Mouse (Mus musculus) layer of hippocampus, postnatal 14 days (tissue): ENCODE results near the gene Sec61a2. TPM values are rescaled to one million over a fixed set of nuclear protein-coding genes. Genes with fewer than 3 reads are reported as not detected.

Experiments used
- DNase-seq, 2 experiments: peaks; one replicate each; pipeline ENCODE4 v3.0.0; 2021 to 2022; ENCODE audit warnings: low spot score in 2 of 2, mixed read lengths in 1 of 2
- total RNA-seq, 2 experiments: library from RNA; stranded (reverse); gene quantifications; 2 replicates each; pipeline ENCODE4 v1.2.3; 2021

The Sec61a2 gene
- total RNA-seq, 2 experiments from 2014 or later, result 102 to 114 TPM

DNA sequence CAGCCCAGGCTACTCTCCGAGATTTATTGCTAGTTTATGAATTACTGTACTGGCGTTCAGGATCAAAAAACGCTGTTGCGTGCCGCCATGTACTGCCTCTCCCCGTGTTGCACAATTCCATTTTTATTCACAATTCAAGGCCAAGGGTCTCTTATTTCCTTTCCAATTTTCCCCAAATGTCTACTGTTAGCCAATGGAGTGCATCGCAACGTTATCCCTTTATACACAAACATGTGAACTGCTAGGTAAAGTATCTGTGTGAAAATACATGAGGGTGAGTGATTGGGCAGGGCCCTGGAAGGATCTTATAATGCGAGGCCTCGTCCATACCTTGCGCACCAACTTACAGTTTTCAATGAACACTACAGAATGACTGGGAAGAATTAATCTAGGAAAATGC lies 936 bp downstream of the Sec61a2 start:
- DNase-seq, result no peak

DNA sequence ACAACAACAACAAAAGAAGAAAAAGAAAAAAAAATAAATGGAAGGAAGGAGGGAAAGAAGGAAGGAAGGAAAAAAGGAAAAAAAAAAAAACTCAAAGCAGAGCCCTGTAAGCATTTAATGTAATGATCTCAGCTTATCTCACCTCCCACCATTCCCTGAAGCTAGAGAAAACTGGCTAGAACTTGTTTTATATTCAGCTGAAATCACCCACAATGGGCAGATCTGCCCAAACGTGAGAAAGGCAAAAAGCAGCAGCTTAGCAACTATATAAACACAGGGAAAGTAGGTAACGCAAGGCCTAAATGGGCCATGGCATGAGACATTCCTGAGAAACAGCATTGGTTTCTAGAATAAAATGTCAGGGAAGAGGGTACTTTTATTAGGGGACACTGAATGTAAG lies 5.8 kb downstream of the Sec61a2 start:
- no peak for DNase-seq

DNA sequence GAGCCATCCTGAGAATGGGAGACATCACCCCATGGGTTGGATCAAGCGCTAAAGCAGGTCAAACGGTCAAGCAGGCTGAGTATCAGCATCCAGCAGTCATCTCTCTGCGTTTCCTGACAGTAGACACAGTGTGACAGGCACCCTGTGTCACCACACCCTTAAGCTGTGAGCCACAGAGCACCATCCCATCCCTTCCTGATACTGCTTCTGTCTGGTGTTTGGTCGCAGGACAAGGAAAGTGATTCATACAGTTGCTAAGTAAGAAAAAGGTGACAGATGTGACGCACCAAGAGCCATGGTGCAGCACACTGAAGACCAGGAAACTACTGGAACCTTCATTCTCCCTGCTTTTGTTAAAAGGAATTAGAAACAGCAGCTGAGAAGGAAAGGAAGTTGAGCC lies 6.4 kb downstream of the Sec61a2 start:
- no peak for DNase-seq

DNA sequence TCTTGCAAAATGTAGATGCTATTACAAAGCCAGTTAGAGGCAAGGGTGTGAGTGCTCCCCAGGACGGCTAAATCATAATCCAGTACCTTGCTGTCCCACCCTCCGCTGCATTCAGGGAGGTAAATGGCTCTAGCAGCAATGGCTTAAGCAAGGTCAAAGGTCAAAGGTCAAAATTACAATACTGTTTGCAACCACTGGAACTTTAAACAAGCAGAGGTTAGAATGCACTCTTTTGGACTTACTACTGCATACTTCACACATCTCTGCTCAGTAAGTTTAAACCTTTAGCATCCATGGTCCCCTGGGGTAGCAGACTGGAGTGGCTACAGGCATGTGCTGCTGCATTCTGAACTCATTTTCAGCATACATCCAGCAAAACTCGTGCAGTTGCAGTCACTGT lies 17.8 kb downstream of the Sec61a2 start:
- no peak for DNase-seq

DNA sequence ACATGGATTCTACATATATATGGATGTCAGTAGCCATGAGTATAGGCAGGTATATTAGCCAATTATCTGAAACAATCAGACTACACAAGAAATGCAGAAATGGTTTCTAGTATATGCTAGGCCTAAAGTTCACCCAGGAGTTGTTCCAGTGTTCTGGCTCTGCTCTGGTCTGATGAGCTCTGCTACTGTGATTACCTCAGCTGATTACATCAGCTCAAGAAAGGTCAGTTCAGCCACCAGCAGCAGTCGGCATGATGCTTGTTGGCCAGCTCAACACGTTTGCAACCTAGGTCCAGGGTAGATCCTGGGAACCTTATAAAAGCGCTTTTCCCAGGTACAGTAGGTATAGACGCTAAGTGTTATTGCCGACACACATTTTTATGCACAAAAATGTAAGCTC lies 25.5 kb downstream of the Sec61a2 start:
- DNase-seq, result no peak

DNA sequence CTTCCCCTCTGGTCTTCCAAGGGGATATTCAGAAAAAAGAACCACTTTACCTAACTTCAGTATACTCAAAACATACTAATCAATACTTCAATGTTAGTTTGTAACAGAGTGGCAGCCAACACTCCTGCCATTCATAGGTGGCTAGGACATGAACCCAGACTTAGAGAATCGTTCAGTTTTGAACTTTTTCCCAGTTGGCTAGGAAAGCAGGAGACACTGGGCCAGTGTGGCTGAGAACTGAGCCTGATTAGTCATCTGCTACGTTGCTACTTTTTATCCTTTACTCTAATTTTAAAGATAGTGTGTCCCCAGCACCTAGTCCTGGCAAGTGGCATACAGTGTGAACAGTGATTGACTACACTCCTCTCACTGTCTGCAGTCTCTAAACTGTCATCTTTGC lies 27.6 kb downstream of the Sec61a2 start:
- DNase-seq, result no peak

DNA sequence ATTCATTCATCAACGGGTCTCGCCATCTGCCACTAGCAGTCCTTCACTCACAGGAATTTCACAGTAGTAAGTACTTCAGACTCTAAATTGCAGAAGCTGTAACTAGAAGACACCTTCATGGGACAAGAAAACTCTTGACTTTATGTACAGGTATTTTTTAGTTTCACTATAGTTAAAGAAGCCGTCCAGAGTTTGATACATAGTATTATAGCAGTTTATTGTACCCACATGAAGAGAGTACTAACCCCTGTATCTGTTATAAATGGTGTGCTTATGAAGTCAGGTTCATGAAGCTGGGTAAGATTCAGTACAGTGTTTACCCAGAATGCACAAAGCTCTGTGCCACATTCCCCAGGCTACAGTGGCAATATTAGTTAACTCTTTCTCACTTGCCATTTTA lies 32.4 kb downstream of the Sec61a2 start, which contains the start of gene Gm13199:
Gene Gm13199 (minus strand): TSS at position 101 of the 400 bp plus-strand sequence.
- no peak for DNase-seq

DNA sequence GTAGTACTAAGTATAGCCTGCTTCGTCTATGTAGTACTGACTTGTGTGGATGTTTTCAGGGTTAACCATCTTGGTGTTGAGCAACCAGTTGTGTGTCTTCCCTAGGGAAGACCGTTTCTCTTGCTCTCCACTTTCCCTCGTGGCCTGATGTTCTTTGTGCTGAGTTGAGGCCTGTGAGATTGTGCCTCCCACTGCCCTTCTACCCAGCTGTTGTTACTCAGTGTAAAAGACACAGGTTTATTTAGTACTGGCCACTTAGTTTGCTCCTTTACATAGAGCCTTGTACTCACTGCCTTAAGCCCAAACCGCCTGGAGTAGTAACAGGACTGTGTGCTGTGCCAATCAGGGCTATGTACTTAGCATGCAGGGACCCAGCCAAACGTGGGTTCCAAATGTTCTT lies 43.4 kb downstream of the Sec61a2 start:
- DNase-seq, result peak in 1 of 2 experiments; percentile 30

DNA sequence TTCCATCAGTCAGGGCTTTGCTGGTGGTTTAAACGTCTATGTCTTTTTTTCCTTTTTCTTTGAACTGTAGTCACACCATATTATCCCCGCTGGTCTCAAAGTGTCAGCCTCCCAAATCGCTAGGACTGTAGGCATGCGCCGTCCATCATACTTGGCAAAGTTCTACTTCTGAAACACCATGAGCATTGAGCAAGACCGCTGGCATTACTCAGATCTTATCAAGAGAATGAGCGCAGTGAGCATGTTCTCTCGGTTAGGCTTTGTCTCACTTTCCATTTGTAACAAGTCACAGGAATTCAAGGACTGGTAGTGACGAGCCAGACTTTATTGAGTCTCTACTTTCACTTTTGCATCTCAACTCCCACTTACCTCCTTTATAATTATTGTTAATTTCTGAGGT lies 44.1 kb downstream of the Sec61a2 start:
- no peak for DNase-seq

DNA sequence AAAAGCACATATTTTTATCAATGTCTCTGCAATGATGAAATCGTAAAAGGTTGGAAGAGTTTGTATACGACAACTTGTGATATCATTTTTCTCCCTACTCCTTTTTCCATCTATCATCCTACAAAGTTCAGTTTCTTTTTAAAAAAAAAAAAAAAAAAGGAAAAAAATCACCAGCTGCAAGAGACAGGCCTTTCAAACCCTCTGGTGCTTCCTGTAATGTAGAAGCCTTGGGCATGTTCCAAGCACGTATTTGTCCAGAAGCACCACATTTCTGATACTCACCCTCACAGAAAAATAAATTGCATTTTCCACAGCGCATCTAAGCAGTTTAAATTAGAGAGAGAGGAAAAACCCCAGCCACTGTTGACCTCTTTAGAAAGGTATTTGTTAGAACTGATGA lies 49.4 kb downstream of the Sec61a2 start:
- DNase-seq, result no peak

DNA sequence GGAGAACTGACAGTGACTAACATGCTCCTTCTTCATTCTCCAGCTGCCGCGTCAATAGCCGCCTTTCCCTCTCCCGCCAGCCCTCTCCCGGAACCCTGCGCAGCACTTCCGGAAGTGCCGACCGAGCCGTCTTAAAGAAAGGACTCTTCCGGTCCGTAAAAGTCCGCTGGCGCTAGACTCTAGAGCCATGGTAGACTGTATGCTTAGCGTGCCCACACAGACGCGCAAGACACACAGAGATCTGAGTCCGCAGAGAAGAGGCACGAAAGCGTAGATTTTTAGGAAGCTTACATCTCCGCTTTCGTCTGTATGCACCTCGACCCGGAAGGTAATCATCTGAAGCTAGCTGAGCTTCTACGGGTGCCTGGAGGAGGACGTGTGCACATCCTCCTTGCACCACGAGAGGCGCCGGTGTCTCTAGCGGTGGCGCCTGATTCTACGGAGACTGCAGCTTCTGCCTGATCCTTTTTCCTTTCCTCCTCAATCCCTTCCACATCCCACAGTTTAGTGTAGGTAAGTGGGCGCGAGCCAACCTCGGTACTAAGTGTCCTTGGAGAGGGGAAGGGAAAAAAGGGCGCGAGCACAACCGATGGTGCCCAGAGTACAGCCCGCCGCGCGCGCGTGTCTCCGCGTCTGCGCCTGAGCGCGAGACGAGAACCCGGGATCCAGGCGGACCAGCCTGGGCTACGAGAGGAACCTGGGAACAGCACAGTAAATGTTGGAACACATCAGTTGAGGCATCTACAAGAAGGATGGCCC lies 50.2 kb downstream of the Sec61a2 start, which contains the start of the genes Nudt5 and Cdc123:
Gene Nudt5 (plus strand): TSS at position 147 of the 759 bp plus-strand sequence.
Gene Cdc123 (minus strand): TSS at position 292 of the 759 bp plus-strand sequence.
- DNase-seq, result peak; percentile 92 to 93

DNA sequence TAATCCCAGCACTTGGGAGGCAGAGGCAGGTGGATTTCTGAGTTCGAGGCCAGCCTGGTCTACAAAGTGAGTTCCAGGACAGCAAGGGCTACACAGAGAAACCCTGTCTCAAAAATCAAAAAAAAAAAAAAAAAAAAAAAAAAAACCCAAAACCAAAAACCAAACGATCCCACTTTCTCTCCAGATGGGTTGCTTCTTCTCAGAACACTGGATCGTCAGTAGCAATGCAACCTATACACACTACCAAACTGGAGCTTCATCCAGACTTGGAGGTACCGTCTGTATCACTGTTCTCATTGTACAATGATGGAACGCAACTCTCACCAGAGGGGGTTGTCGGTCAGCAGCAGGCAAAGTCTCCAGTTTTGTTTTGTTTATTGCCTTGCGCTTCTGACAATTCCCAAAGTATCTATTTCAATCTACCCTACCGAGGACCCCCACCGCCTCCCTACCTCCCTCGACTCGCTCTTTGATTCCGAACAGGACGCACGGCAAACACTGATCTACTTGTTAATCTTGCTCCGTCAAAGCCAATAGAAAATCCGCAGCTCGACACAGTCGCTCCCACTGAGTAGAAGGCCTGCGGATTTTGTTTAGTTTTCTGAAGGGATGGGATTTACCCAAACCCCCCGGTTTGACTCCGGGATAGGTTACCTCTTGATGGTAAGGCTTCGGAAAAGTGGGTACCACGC lies 50.9 kb downstream of the Sec61a2 start:
- DNase-seq, result no peak

DNA sequence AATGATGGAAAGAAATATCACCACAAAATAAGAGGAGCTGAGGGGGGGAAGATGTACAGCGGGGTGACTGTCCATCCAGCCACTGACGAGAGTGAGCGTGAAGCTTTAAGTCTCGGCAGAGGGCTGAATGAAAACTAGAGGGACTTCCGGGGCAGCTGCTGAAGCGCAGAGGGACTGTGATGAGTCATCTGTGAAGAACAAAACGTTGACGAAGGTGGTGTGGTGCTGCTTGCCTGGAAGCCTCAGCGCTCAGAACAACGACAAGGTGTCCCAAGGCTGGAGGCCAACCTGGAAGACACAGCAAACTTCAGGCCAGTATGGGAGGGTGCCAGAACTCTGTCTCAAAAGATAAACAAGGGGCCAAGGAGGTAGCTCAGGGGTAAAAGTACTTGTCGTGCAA lies 54.4 kb downstream of the Sec61a2 start:
- no peak for DNase-seq

DNA sequence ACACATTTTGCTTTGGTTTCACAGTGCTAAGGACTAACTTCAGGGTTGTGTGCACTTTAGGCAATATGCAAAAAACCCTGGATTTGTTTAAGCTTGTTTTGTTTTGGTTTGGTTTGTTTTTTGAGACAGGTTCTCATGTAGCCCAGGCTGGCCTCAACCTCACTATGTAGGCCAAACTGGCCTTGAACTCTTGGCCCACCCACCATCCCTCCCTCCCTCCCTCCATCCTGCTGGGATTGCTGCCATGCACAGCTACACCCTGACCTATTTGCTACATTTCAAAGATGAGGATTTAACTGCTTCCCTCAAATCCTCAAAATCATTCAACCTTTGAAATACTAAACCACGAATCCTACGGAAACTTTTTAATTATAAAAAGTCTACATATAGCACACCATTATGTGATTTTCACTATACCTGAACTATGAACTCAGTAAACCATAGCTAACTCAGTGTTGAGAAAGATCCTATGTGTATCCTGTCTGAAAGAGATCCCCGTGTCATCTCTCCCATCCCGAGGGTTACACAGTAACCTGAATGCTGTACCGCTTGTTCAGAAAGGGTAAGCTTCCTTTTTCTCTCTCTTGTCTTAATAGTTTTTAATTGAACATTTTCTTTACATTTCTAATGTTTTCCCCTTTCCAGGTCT lies 69.8 kb downstream of the Sec61a2 start:
- DNase-seq, result no peak

DNA sequence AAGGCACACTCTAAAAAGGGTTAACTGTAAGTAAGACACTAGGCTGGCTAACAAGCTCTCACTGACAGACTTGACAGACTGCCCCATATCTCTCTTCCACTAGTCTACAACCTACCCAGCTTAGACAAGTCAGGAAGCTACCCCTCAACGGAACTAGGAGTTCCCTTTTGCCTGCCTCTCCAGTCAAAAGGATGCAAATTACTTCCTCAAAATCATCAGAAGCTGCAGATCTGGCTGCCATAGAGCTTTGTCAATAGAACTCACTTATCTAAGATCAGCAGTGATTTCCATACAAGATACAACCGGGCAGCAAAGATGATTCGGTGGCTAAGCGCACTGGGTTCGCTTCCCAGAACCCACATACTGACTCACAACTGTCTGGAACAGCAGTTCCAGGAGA lies 70.5 kb downstream of the Sec61a2 start:
- DNase-seq, result no peak

DNA sequence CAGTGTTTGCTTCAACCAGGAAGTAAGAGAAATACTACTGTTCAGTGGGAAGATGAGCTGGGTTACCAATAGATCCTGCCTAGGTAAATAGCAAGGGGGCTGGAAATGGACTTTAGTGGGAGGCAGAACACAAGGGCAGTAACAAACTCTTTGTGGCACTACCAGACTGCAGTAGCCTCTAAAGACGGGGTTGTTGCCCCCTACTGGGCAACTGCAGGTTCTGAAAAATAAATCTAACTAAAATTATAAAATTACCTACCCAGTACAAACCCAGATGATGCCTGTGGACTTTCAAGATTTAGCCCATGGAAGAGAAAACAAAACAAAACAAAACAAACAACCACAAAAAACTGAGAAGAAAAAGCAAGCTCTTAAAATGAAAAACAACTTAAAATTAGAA lies 71.0 kb downstream of the Sec61a2 start:
- no peak for DNase-seq

DNA sequence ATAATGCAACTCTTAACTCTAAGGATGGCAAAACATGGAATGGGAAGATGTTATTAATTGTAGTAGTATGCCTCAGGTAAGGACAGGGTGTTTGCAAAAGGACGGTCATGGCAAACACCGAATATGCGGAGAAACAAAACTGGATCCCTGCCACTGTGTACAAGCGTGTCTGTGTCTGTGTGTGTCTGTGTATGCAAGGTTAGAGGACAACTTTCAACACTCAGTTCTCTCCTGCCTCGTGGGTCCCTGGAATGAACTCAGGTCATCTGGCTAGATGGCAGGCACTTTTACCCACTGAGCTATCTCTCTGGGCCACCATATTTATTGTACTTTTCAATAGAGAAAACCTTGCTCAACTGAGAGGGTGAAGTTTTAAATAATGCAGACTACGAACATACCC lies 72.8 kb downstream of the Sec61a2 start:
- DNase-seq, result no peak

DNA sequence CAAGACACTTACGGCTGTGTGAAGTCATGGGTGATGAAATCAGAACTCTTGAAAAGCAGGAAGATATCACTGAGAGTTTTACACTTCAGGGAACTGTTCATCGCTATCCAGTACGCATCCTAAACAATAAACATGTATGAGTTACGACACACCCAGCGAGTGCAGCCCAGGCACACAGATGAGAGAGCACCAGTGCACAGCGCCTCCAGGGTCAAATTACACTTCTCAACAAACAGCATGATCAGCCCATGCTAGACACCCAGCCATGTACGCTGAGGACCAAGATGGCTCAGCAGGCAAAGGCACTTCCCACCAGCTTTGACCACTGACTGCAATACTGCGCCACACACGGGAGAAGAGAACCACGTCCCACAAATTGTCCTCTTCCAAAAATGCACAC lies 74.0 kb downstream of the Sec61a2 start:
- DNase-seq, result no peak
